Mouse (Mus musculus): Measurements from ENCODE around the gene Tlnrd1.

- no peak for TF ChIP-seq POLR2A (IDR thresholded peaks at IDR 0.05; ENCODE audit: low read depth, low read length)
- TF ChIP-seq CTCF (conservative IDR thresholded peaks at IDR 0.05; ENCODE audit: insufficient read depth, insufficient read length, low read depth, low read length): no peak
Observed at GRCm38 (mm10) chr7:83859378-83860083, 24.6 kb downstream of the Tlnrd1 start.

Data from kidney, adult 2 months (tissue).